Mouse (Mus musculus): Measurements from ENCODE around the gene Med12l.
"Not testable (repeated sequence)": the region's sequence is repeated elsewhere in the genome, so short reads cannot be mapped to it uniquely, and the experiment has no call there.

Med12l gene

GRCm38 (mm10) chr3:59097421-59097820 lies 91.8 kb downstream of the Med12l start:
- intact Hi-C loops (cut with DNase I) = no loop called here

DNA sequence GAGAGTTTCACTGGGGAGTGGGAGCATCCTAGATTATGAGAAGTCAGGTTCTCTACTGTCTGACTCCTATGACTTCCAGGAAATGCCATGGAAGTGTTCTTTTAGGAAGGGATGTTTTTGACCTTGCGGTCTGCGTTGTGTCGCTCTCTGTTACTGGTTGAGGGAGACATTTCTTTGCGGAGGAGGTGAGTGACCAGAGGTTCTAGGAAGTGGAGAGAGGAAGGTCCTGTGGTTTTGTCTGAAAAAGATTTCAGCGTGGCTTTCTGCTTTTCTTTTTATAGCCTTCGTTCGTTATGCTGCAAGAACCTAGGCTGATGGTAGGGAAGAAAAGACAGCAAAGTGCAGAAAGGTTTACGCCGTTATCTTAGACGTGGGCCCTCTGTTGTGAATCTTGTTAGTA lies 92.9 kb downstream of the Med12l start:
- intact Hi-C loops (cut with DNase I) = no loop called here

DNA sequence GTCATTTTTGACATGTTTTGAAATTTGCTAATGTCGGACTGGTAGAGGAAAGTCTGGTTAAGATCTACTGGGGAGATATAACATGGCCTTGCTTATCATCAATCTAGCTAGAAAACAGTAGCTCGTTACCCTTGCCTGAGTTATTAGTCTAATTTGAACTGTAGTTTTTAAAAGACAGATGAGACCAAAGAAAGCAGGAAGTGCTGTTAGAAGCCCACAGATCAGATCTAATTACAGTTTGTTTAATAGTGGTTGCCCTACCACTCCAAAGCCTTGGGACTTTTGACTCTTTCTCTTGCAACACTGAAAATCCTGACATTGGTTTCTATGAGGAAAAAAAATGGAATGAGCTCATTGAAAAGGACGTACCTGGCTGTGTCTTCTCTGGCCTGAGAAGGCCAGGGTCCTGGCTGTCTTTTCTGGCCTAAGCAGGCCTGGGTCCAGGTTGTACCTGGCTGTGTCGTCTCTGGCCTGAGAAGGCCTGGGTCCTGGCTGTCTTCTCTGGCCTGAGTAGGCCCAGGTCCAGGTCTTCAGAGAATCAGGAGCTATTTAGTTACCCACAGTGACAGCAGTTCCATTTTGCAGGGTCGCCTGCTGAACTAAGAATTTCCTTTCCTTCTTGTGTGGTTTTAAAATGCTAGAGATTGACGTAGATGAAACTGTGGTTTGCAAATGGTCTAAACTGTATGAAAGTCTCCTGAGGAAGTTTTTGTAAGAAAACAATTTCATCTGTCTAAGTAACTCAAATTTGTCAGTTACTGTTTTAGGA lies 95.8 kb downstream of the Med12l start, which contains the start of gene Gpr171:
TSS of gene Gpr171 (minus strand) at position 604 of the 769 bp plus-strand sequence.
- intact Hi-C loops (cut with DNase I) = no loop called here

DNA sequence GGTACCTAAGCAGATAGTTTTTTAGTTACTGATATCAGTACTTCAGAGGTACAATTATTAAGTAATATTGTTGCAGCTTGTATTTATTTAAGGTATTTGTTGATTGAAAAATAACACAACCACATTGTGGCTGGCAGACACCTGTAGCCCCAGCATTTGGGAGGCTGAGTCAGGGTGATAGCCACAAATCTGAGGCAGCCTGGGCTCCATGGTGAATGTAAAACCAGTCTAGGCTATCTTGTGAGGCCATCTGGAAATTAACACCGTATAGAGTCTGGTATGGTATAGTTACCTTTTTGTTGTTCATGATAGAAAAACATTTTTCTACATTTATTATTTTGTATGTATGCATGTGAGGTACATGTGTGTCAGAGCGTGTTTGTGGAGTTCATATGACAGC lies 96.5 kb downstream of the Med12l start:
- intact Hi-C loops (cut with DNase I) = no loop called here

DNA sequence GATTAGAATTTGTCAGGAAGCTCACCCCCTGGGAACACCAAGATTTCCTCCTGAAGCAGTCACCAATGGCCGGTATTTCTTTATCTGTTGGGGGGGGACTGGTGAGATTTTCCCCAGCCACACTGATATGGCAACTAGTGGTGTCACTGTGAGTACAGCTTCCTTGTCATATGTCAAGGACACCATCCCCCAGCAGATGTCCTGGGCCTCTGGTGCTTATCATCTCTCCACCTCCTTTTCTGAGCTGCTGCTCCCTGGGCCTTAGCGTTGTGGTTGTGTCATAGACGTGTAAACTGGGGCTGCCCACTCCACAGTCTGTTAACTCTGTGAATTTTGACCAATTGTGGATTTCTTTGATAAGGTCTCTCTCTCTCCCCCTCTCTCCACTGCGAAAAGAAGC lies 98.8 kb downstream of the Med12l start:
- intact Hi-C loops (cut with DNase I) = no loop called here

- intact Hi-C loops (cut with DNase I) = no loop called here
Measured at GRCm38 (mm10) chr3:59107439-59107838, 101.8 kb downstream of the Med12l start.

GRCm38 (mm10) chr3:59109834-59110233 lies 104.2 kb downstream of the Med12l start:
- intact Hi-C loops (cut with DNase I) = not testable (repeated sequence)

GRCm38 (mm10) chr3:59111944-59112343 lies 106.3 kb downstream of the Med12l start:
- intact Hi-C loops (cut with DNase I) = no loop called here

- intact Hi-C loops (cut with DNase I) = not testable (repeated sequence)
Measured at GRCm38 (mm10) chr3:59113291-59113690, 107.7 kb downstream of the Med12l start.

DNA sequence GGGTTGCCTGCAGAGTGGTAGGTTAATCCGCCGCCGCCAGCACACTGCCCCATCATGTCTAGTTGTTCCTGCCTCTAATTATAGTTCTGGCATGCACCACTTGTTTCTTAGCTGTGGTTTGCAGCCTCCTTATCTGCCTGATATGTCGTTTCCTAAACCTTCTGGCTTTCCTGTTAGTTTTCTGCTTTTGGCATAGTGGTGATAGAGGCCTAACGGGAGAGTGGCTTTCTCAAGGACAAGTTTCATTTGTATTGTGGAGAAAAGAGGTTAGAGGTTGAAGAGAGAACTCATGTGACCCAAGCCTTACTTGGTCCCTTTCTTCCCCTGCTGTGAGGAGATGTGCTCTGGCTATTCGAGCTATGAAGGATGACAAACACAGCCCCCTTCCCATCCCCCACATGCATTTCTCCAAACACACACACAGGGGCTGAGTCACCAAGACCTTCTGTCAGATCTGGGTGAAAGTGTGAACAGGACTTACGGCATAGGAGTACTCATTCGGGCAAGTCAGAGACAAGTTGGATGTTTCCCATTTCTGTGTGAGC lies 108.4 kb downstream of the Med12l start:
- intact Hi-C loops (cut with DNase I) = no loop called here

DNA sequence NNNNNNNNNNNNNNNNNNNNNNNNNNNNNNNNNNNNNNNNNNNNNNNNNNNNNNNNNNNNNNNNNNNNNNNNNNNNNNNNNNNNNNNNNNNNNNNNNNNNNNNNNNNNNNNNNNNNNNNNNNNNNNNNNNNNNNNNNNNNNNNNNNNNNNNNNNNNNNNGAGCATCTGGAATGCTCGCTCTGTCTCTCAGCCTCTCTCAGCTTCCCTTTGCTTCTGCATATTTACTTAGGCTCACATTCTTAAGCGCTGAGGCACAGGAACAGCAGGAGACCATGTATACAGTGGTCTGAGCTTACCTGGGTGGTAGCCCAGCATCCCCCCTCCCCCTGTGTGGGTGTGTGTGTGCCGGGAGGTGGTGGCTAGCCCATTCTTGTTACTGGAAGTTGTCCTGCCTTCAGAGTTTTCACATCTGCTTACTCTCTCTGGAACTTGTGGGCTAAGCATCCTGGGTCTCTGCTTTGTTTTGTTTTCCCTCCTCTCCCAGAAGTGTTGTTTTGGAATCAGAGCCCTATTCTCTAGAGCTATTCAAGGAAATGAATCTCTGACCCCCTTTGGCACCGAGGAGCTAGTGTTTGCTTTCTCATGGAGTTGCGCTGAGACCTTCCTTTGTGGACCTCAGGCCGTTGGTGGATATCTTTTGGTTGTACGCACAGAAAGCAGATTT lies 115.6 kb downstream of the Med12l start:
- intact Hi-C loops (cut with DNase I) = loop anchor here (2.0 kb wide), 2 partner anchors 48 to 88 kb away; no protein-coding TSS in a partner anchor

DNA sequence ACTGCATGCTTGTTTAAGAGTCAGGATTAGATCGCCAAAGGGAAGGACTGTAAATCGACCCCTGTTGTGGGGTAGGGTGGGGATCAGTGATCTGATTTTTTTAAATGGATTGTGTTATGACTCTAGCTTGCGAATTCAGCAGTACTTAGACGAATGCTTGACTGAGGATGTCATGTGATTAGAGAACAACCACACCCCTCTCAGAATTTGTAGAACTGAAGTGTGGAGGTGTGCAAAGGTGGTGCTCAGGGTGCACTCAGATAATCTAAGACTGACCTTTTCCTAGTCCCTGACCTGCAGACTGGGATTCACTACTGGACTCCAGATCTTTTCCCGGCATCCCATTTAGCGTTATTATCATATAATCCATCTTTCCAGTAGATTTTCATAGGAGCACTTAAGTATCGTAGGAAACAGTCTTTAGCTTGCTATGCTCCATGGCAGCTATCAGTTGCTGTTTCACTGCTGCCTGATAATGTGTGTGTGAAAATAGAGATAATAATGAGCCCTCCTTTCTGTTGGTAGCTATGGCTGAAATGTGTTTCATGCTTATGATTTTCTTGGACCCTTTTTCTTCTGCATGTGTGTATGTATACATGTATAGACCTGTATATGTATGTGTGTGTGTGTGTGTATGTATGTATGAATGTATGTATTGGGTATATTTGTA lies 116.3 kb downstream of the Med12l start:
- intact Hi-C loops (cut with DNase I) = loop anchor here (2.0 kb wide), 2 partner anchors 47 to 87 kb away; no protein-coding TSS in a partner anchor

DNA sequence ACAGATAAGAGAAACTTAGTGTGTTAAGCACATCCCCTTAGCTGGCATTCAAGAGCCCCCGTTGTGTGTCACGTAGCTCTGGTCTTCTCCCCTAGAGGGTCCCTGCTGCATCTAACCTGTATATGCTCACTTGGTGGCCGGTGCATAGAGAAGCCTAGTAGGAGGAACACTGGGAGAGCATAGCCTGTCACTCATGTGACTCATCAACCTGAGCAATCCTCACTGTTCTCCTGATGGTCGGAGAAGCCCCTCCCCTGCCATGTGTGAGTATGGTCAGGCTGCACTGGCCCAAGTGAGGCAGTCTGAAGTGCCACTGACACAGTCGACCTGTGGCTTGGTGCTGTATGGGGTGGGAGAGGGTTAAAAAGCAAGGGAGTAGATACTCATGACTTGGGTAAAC lies 119.4 kb downstream of the Med12l start:
- intact Hi-C loops (cut with DNase I) = no loop called here

DNA sequence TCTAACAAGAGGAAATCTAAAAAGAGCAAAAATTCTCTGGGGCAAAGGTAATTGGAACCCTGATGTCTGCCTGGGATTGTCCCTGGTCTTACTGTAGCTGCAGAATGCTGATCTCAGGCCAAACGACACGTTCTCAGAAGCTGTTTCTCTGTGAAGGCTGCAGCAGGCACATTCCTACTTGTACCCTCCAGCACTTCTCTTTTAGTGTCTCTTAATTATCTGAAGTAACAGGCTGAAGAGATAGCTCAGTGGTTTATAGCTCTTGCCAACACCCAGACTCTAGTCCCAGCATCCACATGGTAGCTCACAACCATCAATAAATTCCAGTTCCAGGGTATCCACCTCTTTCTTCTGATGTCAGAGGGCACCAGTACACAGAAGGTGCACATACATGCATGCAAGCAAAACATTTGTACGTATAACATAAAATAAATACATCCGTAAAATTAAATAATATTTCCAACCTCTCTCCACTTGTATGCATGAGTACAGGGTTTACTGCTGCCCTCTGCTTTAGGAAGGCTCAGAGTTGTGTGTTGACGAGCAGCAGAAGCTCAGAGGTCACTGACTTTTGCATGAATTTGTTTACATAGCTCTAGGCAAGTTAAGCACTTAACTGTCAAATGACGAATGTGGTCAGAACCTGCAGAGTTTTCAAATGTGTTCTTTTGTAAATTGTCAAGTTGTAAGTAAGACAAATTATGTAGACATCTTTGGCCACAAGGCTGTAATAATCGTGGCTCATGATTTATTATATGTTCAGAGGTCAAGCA lies 120.3 kb downstream of the Med12l start:
- intact Hi-C loops (cut with DNase I) = no loop called here

GRCm38 (mm10) chr3:59128681-59129080 lies 123.1 kb downstream of the Med12l start:
- intact Hi-C loops (cut with DNase I) = no loop called here

- intact Hi-C loops (cut with DNase I) = no loop called here
Measured at GRCm38 (mm10) chr3:59129547-59129946, 123.9 kb downstream of the Med12l start.

GRCm38 (mm10) chr3:59130431-59130830 lies 124.8 kb downstream of the Med12l start:
- intact Hi-C loops (cut with DNase I) = no loop called here

DNA sequence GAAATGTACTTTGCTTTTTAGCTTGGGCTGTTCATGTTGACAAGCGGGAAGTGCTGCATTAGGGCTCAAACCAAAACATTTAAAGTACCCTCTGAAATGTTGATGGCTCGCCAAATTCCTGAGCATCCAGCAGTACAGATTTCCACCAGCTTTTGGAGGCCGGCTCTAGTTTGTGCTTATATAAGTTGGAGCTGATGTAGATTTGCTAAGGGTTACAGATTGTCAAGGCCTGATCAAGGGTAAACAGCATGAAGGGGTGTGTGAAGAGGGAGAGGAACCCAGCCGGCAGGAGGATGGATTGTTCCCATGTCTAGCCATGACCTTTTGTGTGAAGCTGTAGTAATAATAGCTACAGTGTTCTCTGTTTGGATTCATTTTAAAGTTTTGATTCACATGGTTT lies 125.5 kb downstream of the Med12l start:
- intact Hi-C loops (cut with DNase I) = no loop called here

DNA sequence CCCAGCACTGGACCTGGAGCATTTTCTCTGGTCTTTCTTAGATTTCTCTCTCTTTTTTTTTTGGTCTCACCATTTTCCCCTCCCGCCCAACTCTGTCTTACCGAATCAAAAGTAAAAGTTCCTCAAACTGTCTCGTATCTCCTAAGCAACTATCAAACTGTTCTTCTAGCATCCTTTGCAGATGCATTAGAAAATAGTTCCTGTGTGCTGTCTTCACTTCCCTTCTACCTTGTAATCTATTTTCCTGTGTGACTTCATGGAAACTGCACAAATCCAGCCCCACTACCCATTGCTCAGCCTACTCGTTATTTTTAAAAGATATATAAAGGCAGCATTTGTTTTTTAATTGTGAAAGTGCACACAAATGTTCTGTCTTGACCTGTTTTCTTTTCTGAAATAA lies 126.3 kb downstream of the Med12l start:
- intact Hi-C loops (cut with DNase I) = no loop called here

DNA sequence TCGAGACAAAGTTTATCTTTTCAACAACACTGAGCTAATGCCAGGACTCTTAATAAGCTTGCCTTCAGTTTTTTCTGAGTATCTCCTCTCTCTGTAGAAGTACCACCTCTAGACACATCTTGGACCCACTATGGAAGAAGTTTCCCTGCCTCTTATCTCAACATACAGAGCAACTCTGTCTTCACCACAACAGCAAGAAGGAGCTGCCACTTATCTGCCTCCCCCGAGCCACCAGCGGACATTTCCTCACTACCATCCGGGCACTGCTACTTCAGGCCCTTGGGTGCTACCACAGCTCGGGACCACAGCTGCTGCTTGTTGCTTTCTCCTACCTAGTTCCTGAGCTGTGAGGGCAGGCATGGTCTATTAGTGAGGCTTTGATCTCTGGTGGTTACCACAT lies 127.6 kb downstream of the Med12l start:
- intact Hi-C loops (cut with DNase I) = no loop called here

Data from adrenal gland (tissue).